Mouse (Mus musculus) kidney, embryonic 14.5 days (tissue): Measurements from ENCODE around the gene Notum. TPM values are rescaled to one million over a fixed set of nuclear protein-coding genes. Genes with fewer than 3 reads are reported as not detected.

Experiments
- ATAC-seq: fragments of 200-750 bp; cut with Nextera tagmentation; 2 replicates; pipeline ENCODE4 v1.8.0; 2017; ENCODE audit warnings: moderate number of reproducible peaks, mild to moderate bottlenecking, moderate TSS enrichment, moderate library complexity; ENCODE audit not compliant: low FRiP score, low TSS enrichment
- H3K27ac ChIP-seq: fragments of 300-500 bp; sonication (generic); 2 replicates; pipeline ENCODE4 v1.5.1; 2014; ENCODE audit warnings: low read depth, mild to moderate bottlenecking, low read length, moderate library complexity, mixed read lengths
- H3K27me3 ChIP-seq: fragments of 300-500 bp; sonication (generic); 2 replicates; pipeline ENCODE4 v1.6.1; 2014; ENCODE audit warnings: mild to moderate bottlenecking, low read length; ENCODE audit not compliant: control insufficient read depth, insufficient read depth
- H3K36me3 ChIP-seq: fragments of 300-500 bp; sonication (generic); 2 replicates; pipeline ENCODE4 v1.6.1; 2014; ENCODE audit warnings: low read length, mixed read lengths; ENCODE audit not compliant: control insufficient read depth, insufficient read depth
- H3K4me1 ChIP-seq: fragments of 300-500 bp; sonication (generic); 2 replicates; pipeline ENCODE4 v1.6.1; 2014; ENCODE audit warnings: low read length, mixed read lengths; ENCODE audit not compliant: control insufficient read depth, insufficient read depth
- H3K4me2 ChIP-seq: fragments of 300-500 bp; sonication (generic); replicated peaks from 2 replicates; pipeline ENCODE4 v1.6.1; 2014; ENCODE audit warnings: low read depth, mild to moderate bottlenecking, low read length
- H3K4me3 ChIP-seq: fragments of 300-500 bp; sonication (generic); 2 replicates; pipeline ENCODE4 v1.5.1; 2014; ENCODE audit warnings: mild to moderate bottlenecking, low read length
- H3K9ac ChIP-seq: fragments of 300-500 bp; sonication (generic); 2 replicates; pipeline ENCODE4 v1.6.1; 2014; ENCODE audit warnings: low read depth, mild to moderate bottlenecking, low read length, moderate library complexity
- H3K9me3 ChIP-seq: fragments of 300-500 bp; sonication (generic); 2 replicates; pipeline ENCODE4 v1.6.1; 2016; ENCODE audit warnings: low read length; ENCODE audit not compliant: control insufficient read depth
- WGBS: fragments of 180-500 bp; shearing (Covaris S2); extraction: QIAGEN DNeasy Blood & Tissue Kit; methylation state at CpG from one replicate; pipeline ENCODE4 v1.1.7; 2014; 5-methylcytosine and 5-hydroxymethylcytosine counted together
- polyA plus RNA-seq: library from polyadenylated mRNA; unstranded; fragments of >200 nt; fragmentation: Nextera tagmentation; extraction: Ambion mirVana; gene quantifications from 2 replicates; pipeline ENCODE4 v1.2.1, GENCODE M21; 2014

Gene Notum
- polyA plus RNA-seq, 1 experiment from 2014 or later: 9.9 TPM

DNA sequence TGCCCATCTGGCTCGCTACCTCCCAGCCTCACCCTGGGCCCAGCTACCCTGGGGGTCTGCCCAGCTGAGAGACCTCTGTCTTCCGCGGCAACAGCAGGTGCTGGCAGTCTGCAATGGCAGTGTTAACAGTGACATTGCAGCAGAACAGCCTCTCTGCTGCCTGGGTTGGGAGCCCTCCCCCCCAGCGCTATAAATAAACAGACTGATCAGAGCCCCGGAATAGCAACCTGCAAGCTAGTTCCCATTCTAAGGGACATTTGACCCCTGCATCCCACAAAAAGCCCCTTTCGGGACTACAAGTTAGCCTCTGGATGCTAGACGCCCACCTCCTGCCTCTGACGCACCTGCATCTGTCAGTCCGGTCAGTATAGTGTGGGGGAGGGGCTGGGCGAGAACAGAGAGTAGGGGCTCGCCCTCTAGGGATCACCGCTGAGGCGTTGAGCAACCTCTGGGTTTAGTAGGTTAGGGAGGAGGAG, 12.9 kb downstream of the Notum start, which contains the start of gene Myadml2:
Myadml2 (minus strand) TSS at position 158 of the 476 bp plus-strand sequence.
- H3K9me3 ChIP-seq: no peaks in the 10 kb centered on the region
- H3K4me1 ChIP-seq: peaks cover 9% of the 10 kb centered on the region
- H3K9ac ChIP-seq: peak within 1 kb of the TSS; percentile 9; the same call in 1 of the 2 replicates
- 7% methylated on average over 13 of the region's 13 CpGs for WGBS
- H3K4me2 ChIP-seq: peak within 1 kb of the TSS; percentile 42
- peak within 1 kb of the TSS; percentile 9; the same call in 1 of the 2 replicates for H3K4me3 ChIP-seq
- no peaks in the 10 kb centered on the region for H3K36me3 ChIP-seq
- ATAC-seq: no peak
- H3K27me3 ChIP-seq: peaks cover 4% of the 10 kb centered on the region; the same call in 1 of the 2 replicates
- no peak within 1 kb of the TSS for H3K27ac ChIP-seq

DNA sequence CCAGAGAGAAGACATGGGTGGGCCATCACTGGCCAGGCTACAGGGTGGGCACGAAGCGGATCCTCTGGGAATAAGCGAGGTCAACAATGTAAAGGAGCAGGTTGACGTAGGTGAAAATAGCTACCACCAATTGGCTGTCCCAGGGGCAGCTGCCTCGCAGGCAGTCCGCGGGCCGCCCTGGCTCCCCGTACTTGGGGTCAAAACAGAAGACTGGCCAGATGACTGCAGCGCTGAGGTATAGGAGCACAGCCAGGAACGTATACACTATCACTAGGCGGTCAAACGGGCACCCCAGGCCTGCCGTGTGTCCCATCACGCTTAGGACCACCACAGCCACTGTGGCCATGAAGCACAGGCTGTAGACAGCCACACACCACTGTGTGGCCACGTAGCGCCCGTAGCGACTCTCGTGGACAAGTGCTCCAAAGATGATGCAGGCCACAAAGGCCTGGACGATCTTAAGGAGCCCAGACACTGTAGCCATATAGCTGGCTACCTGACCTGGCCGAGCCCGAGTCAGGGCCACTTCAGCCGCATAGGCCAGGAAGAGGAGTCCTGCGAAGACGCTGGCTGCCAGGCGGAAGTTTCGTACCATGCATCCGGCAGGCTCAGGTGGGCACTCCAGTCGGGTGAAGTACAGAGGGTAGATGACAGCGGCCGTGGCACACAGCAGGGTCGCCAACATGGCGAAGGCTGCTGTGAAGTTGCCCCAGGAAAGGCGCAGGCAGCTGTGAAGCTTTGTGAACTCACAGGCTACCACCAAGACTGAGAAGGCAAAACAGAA, 13.7 kb downstream of the Notum start:
- Histone ChIP-seq H3K4me3 (no peak overlapping the region), H3K36me3 (no peaks in the 10 kb centered on the region), H3K27ac (no peak overlapping the region), H3K27me3 (peaks cover 4% of the 10 kb centered on the region; the same call in 1 of the 2 replicates), H3K9me3 (no peaks in the 10 kb centered on the region), H3K9ac (0 out of 2 replicates have a peak overlapping the region, but pooled peaks have one; percentile 9), H3K4me2 (no peak overlapping the region; the same call in 1 of the 2 replicates), H3K4me1 (peaks cover 9% of the 10 kb centered on the region)
- 81% methylated on average over 35 of the region's 35 CpGs for WGBS
- ATAC-seq: no peak

GRCm38 (mm10) chr11:120643601-120643987, 17.4 kb downstream of the Notum start, which contains the start of gene Pycr1:
TSS of gene Pycr1 (minus strand) at chr11:120643769.
- peak within 1 kb of the TSS; percentile 95 for H3K4me2 ChIP-seq
- H3K36me3 ChIP-seq: no peaks in the 10 kb centered on the region
- peak within 1 kb of the TSS; percentile 68 for H3K9ac ChIP-seq
- peaks cover 4% of the 10 kb centered on the region; the same call in 1 of the 2 replicates for H3K27me3 ChIP-seq
- no peaks in the 10 kb centered on the region for H3K9me3 ChIP-seq
- H3K4me3 ChIP-seq: peak within 1 kb of the TSS; percentile 55
- under 1% methylated on average over 15 of the region's 15 CpGs for WGBS
- peak; percentile 99 for ATAC-seq
- H3K27ac ChIP-seq: no peak within 1 kb of the TSS
- H3K4me1 ChIP-seq: peaks cover 9% of the 10 kb centered on the region

GRCm38 (mm10) chr11:120642939-120643600, 17.9 kb downstream of the Notum start:
- Histone ChIP-seq H3K4me2 (peak overlapping the region; percentile 95), H3K9me3 (no peaks in the 10 kb centered on the region), H3K36me3 (no peaks in the 10 kb centered on the region), H3K27me3 (peaks cover 3% of the 10 kb centered on the region; the same call in 1 of the 2 replicates), H3K4me3 (peak overlapping the region; percentile 55), H3K9ac (peak overlapping the region; percentile 68), H3K4me1 (peaks cover 9% of the 10 kb centered on the region), H3K27ac (no peak overlapping the region)
- WGBS: 1% methylated on average over 18 of the region's 18 CpGs
- peak; percentile 56 for ATAC-seq

GRCm38 (mm10) chr11:120641869-120642268, 19.1 kb downstream of the Notum start:
- Histone ChIP-seq H3K4me1 (peaks cover 4% of the 10 kb centered on the region; the same call in 1 of the 2 replicates), H3K27ac (no peak overlapping the region), H3K27me3 (no peaks in the 10 kb centered on the region), H3K9ac (no peak overlapping the region), H3K4me3 (no peak overlapping the region), H3K36me3 (no peaks in the 10 kb centered on the region), H3K4me2 (no peak overlapping the region), H3K9me3 (no peaks in the 10 kb centered on the region)
- ATAC-seq: no peak
- WGBS: 77% methylated on average over 8 of the region's 8 CpGs

GRCm38 (mm10) chr11:120641255-120641654, 19.7 kb downstream of the Notum start:
- Histone ChIP-seq H3K4me3 (no peak overlapping the region), H3K27ac (no peak overlapping the region), H3K36me3 (no peaks in the 10 kb centered on the region), H3K9ac (no peak overlapping the region), H3K4me1 (peaks cover 4% of the 10 kb centered on the region; the same call in 1 of the 2 replicates), H3K9me3 (no peaks in the 10 kb centered on the region), H3K27me3 (no peaks in the 10 kb centered on the region), H3K4me2 (no peak overlapping the region)
- WGBS: 51% methylated on average over 9 of the region's 9 CpGs
- no peak for ATAC-seq

DNA sequence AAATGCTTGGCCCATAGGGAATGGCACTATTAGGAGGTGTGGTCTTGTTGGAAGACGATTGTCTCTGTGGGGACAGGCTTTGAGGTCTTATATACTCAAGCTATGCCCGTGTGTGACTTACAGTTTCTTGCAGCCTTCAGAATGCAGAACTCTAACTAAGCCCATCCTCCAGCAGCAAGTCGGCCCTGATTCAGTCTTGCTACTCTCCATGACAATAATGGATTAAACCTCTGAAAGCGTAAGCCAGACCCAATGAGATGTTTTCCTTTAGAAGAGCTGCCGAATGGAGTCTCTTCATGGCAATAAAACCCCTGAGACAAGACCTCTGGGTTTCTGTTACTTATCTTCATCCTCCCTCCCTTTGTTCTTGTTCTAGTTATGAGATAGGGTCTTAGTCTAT, 26.2 kb downstream of the Notum start:
- no peak overlapping the region for H3K9ac ChIP-seq
- no peak for ATAC-seq
- WGBS: 79% methylated on average over 5 of the region's 5 CpGs
- no peaks in the 10 kb centered on the region for H3K27me3 ChIP-seq
- H3K4me3 ChIP-seq: no peak overlapping the region
- H3K27ac ChIP-seq: no peak overlapping the region
- no peaks in the 10 kb centered on the region for H3K36me3 ChIP-seq
- H3K4me1 ChIP-seq: peaks cover 30% of the 10 kb centered on the region
- no peak overlapping the region for H3K4me2 ChIP-seq
- no peaks in the 10 kb centered on the region for H3K9me3 ChIP-seq

GRCm38 (mm10) chr11:120633520-120634343, 27.2 kb downstream of the Notum start, which contains the start of gene Mafg:
TSS of gene Mafg (minus strand) at chr11:120633600.
- WGBS: 16% methylated on average over 43 of the region's 58 CpGs
- Histone ChIP-seq H3K4me2 (peak within 1 kb of the TSS; percentile 61), H3K9ac (peak within 1 kb of the TSS; percentile 95), H3K36me3 (peaks cover 9% of the 10 kb centered on the region), H3K27ac (peak within 1 kb of the TSS; percentile 88), H3K4me3 (peak within 1 kb of the TSS; percentile 98), H3K9me3 (no peaks in the 10 kb centered on the region), H3K4me1 (peaks cover 33% of the 10 kb centered on the region), H3K27me3 (no peaks in the 10 kb centered on the region)
- peak; percentile 90 for ATAC-seq
